Mouse (Mus musculus) erythroblast, embryonic 14.5 days (primary cell): ENCODE data around the gene Alg11. TPM values are rescaled to one million over a fixed set of nuclear protein-coding genes. Genes with fewer than 3 reads are reported as not detected.

Experiments used
- H3K27me3 ChIP-seq: 2 replicates; pipeline ENCODE4 v1.6.1; 2012; ENCODE audit warnings: inconsistent platforms; ENCODE audit not compliant: control insufficient read depth
- H3K36me3 ChIP-seq: 2 replicates; pipeline ENCODE4 v1.6.1; 2012; ENCODE audit warnings: mild to moderate bottlenecking, inconsistent platforms; ENCODE audit not compliant: control insufficient read depth
- H3K4me1 ChIP-seq: 2 replicates; pipeline ENCODE4 v1.6.1; 2012; ENCODE audit warnings: inconsistent platforms; ENCODE audit not compliant: control insufficient read depth
- H3K4me3 ChIP-seq: replicated peaks from 2 replicates; pipeline ENCODE3; 2012; ENCODE audit warnings: moderate library complexity, mild to moderate bottlenecking, inconsistent platforms
- H3K9me3 ChIP-seq: 2 replicates; pipeline ENCODE4 v1.6.1; 2012; ENCODE audit warnings: low read length, inconsistent platforms, mixed read lengths; ENCODE audit not compliant: control insufficient read depth
- GATA1 ChIP-seq: IDR thresholded peaks from 2 replicates; pipeline ENCODE4 v1.6.1; 2012; ENCODE audit warnings: low read length, inconsistent platforms, mixed read lengths
- TAL1 ChIP-seq: IDR thresholded peaks from 3 replicates; pipeline ENCODE4 v1.6.1; 2012; ENCODE audit warnings: low read length, inconsistent platforms, mixed read lengths
- polyA plus RNA-seq: library from polyadenylated mRNA; stranded (reverse); fragments of >175 nt; gene quantifications from 2 replicates; pipeline ENCODE4 v1.2.3, GENCODE M21; 2012

Alg11 gene
- polyA plus RNA-seq, 1 experiment = 0.01 TPM

DNA sequence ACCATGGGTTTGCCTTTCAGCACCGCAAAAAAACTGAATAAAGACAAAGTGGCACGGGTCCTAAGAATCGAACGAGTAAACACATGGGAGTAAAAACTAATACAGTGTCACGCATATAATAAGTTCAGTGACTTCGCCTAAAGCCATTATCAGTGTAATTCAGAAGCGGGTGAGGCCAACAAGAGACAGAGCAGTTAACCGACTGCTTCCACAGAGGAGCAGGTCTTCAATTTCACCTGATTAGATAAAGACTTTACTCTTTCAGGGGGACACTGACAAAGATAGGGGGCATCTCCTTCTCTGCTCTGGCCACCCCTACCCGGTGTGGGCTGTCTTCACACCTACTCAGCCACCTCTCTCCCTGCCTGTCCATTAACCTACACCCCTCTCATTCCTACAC lies 2.2 kb upstream of the Alg11 start:
- peak overlapping the region; percentile 86 for H3K4me3 ChIP-seq
- TF ChIP-seq GATA1 = peak; percentile 35
- no peak for TF ChIP-seq TAL1
- peaks cover 25% of the 10 kb centered on the region for H3K36me3 ChIP-seq
- peaks cover 79% of the 10 kb centered on the region for H3K4me1 ChIP-seq
- no peaks in the 10 kb centered on the region for H3K27me3 ChIP-seq
- no peaks in the 10 kb centered on the region for H3K9me3 ChIP-seq

DNA sequence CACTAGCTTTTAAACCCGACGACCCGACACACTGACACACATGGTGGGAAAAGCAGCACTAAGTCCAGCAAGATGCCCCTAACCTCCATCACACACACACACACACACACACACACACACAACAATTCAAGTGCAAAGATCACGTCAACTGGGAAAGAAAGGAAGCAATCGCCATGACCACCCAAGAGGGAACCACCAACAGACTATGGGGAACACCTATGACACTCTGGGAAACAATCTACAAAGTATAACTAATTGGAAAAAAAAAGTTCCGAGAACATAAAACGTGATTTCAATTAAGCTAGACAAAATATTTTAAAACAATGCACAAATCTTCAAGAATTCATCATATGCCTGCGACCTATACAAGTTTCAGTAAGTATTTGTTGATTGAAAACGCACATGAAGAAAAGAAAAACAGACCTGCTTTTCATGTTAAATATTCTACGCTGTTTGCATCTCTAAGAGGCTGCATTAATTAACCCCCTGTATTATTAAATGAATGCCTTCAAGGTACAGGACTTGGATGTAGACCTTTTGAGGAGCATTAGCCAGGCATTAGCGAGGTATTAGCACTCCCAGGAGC lies 1.3 kb upstream of the Alg11 start:
- peaks cover 25% of the 10 kb centered on the region for H3K36me3 ChIP-seq
- H3K27me3 ChIP-seq = no peaks in the 10 kb centered on the region
- no peaks in the 10 kb centered on the region for H3K9me3 ChIP-seq
- H3K4me3 ChIP-seq = peak overlapping the region; percentile 86
- TF ChIP-seq GATA1 (no peak), TAL1 (no peak)
- peaks cover 72% of the 10 kb centered on the region for H3K4me1 ChIP-seq

GRCm38 (mm10) chr8:22059821-22060445 lies 588 bp upstream of the Alg11 start, which contains the start of gene Atp7b:
Atp7b (minus strand) TSS chr8:22060305.
- H3K4me1 ChIP-seq = peaks cover 65% of the 10 kb centered on the region
- H3K27me3 ChIP-seq = no peaks in the 10 kb centered on the region
- H3K4me3 ChIP-seq = peak within 1 kb of the TSS; percentile 86
- H3K36me3 ChIP-seq = peaks cover 30% of the 10 kb centered on the region
- TF ChIP-seq TAL1 (no peak), GATA1 (no peak)
- H3K9me3 ChIP-seq = no peaks in the 10 kb centered on the region

- H3K9me3 ChIP-seq = peaks cover 9% of the 10 kb centered on the region
- H3K36me3 ChIP-seq = peaks cover 42% of the 10 kb centered on the region
- no peak for TF ChIP-seq TAL1
- TF ChIP-seq GATA1 = no peak
- peaks cover 53% of the 10 kb centered on the region for H3K4me1 ChIP-seq
- peak overlapping the region; percentile 86 for H3K4me3 ChIP-seq
- H3K27me3 ChIP-seq = no peaks in the 10 kb centered on the region
Observed at GRCm38 (mm10) chr8:22061126-22061525, 605 bp downstream of the Alg11 start.

- H3K9me3 ChIP-seq = no peaks in the 10 kb centered on the region
- 0 out of 2 replicates have a peak, but pooled peaks cover 1% of the 10 kb centered on the region for H3K4me1 ChIP-seq
- no peak for TF ChIP-seq GATA1
- TF ChIP-seq TAL1 = no peak
- H3K36me3 ChIP-seq = no peaks in the 10 kb centered on the region
- H3K27me3 ChIP-seq = no peaks in the 10 kb centered on the region
- H3K4me3 ChIP-seq = no peak overlapping the region
Observed at GRCm38 (mm10) chr8:22079313-22080007, 18.9 kb downstream of the Alg11 start.

- TF ChIP-seq TAL1 = no peak
- TF ChIP-seq GATA1 = no peak
Observed at GRCm38 (mm10) chr8:22089226-22089625, 28.7 kb downstream of the Alg11 start.

GRCm38 (mm10) chr8:22091568-22091967 lies 31.0 kb downstream of the Alg11 start:
- TF ChIP-seq TAL1 = no peak
- no peak for TF ChIP-seq GATA1
- Histone ChIP-seq H3K36me3 (no peaks in the 10 kb centered on the region), H3K27me3 (no peaks in the 10 kb centered on the region), H3K9me3 (no peaks in the 10 kb centered on the region), H3K4me1 (no peaks in the 10 kb centered on the region), H3K4me3 (no peak overlapping the region)

More at GRCm38 (mm10) chr8:22089226-22089625, 28.7 kb downstream of the Alg11 start:
- Histone ChIP-seq H3K27me3 (no peaks in the 10 kb centered on the region), H3K9me3 (no peaks in the 10 kb centered on the region), H3K4me1 (no peaks in the 10 kb centered on the region), H3K4me3 (no peak overlapping the region), H3K36me3 (no peaks in the 10 kb centered on the region)

DNA sequence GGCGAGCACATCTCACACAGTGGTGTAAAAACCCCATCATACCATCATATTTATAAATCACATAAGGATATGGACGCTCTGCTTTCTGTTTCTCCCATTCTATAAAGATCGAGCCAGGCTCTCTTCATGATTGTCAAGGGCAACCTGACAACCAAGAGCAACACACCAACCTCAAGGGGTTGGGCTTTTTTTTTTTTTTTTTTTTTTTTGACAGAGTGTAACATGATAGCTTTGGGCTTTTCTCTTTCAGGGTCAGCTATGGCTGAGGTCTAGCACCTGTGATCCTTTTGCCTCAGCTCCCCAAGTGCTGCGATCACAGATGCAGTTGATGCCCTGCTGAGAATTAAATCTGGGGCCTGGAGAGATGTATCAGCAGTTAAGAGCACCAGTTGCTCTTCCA lies 46.5 kb downstream of the Alg11 start:
- Histone ChIP-seq H3K36me3 (no peaks in the 10 kb centered on the region), H3K4me3 (no peak overlapping the region), H3K9me3 (no peaks in the 10 kb centered on the region), H3K27me3 (no peaks in the 10 kb centered on the region), H3K4me1 (no peaks in the 10 kb centered on the region)
- TF ChIP-seq TAL1 (no peak), GATA1 (no peak)

Other genes with a start within 250 kb of the Alg11 start
- not detected in 2 replicates for gene Defb50, start 237.2 kb upstream of the Alg11 start, polyA plus RNA-seq
- gene Defb2, start 220.8 kb upstream of the Alg11 start, polyA plus RNA-seq = not detected in 2 replicates
- not detected in 2 replicates for gene Defb10, start 201.8 kb upstream of the Alg11 start, polyA plus RNA-seq
- not detected in 2 replicates for gene Defb9, start 175.3 kb upstream of the Alg11 start, polyA plus RNA-seq
- gene Defb11, start 154.3 kb upstream of the Alg11 start, polyA plus RNA-seq = not detected in 2 replicates
- not detected in 2 replicates for gene Defb15, start 128.0 kb upstream of the Alg11 start, polyA plus RNA-seq
- not detected in 2 replicates for gene Defb35, start 122.4 kb upstream of the Alg11 start, polyA plus RNA-seq
- gene Defb13, start 114.0 kb upstream of the Alg11 start, polyA plus RNA-seq = not detected in 2 replicates
- not detected in 2 replicates for gene Fam90a1a, start 102.0 kb upstream of the Alg11 start, polyA plus RNA-seq
- gene Ccdc70, start 90.9 kb upstream of the Alg11 start, polyA plus RNA-seq = not detected in 2 replicates
- 0.38 and 0.42 TPM in 2 replicates for gene Atp7b, start 416 bp upstream of the Alg11 start, polyA plus RNA-seq
- gene Nek5, start 64.3 kb downstream of the Alg11 start, polyA plus RNA-seq = not detected in 2 replicates
- 0.05 and 0.11 TPM in 2 replicates for gene Nek3, start 105.7 kb downstream of the Alg11 start, polyA plus RNA-seq
- gene Ckap2, start 125.1 kb downstream of the Alg11 start, polyA plus RNA-seq = 1.2 and 1.4 TPM in 2 replicates
- gene Vps36, start 132.1 kb downstream of the Alg11 start, polyA plus RNA-seq = 0.13 and 0.15 TPM in 2 replicates
- gene Thsd1, start 166.6 kb downstream of the Alg11 start, polyA plus RNA-seq = not detected in 2 replicates
- not detected in 2 replicates for gene Tpte, start 222.7 kb downstream of the Alg11 start, polyA plus RNA-seq